ENCODE assay signal across 8 mouse cellular contexts in the genomic region with DNA sequence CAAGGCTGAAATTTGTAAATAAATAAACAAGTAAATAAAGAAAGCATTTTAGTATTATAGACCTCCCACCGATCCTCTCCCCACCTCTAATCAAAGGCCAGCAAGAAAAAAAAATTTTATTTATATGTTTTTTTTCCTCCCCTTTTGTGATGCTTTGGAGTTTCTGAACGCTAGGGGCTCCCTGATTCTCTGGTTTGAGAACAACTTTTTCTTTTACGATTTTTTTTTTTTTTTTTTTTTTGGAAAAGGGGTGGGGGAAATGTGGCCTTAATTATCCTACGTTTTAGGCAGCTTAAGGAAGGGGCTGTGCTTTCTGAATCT. TPM values are rescaled to one million over a fixed set of nuclear protein-coding genes. Genes with fewer than 3 reads are reported as not detected.
DNase-seq lines count a peak whose midpoint lies in the region; ATAC-seq and TF ChIP-seq lines count a peak whose summit lies in the region.

No protein-coding gene starts in this region.

- DNase-seq in left cerebral cortex, adult 2 months (ENCODE audit: extremely low spot score in 1 of 2, low spot score in 2 of 2): no peak
- no peak for DNase-seq in left cerebral cortex, adult 11 months (ENCODE audit: low spot score)
- peak; percentile 98 for DNase-seq in embryonic facial prominence, embryonic 14.5 days (ENCODE audit: low spot score)
- DNase-seq in frontal cortex, postnatal 14 days (ENCODE audit: low spot score in 2 of 2): no peak
- DNase-seq in layer of hippocampus, adult 9-11 months: no peak
- DNase-seq in urinary bladder, postnatal 25 days (ENCODE audit: low spot score): no peak

- peak overlapping the region; percentile 73 for H3K4me2 ChIP-seq in embryonic facial prominence, embryonic 14.5 days (ENCODE audit: low read depth, low read length)
- peak overlapping the region; percentile 74 for H3K4me2 ChIP-seq in intestine, embryonic 16.5 days (ENCODE audit: low read depth, low read length)
- H3K4me2 ChIP-seq in neural tube, embryonic 12.5 days (replicated peaks): peak overlapping the region; percentile 89

- peak overlapping the region; percentile 88 for H3K27ac ChIP-seq in left cerebral cortex, adult 2 months
- H3K27ac ChIP-seq in embryonic facial prominence, embryonic 14.5 days (replicated peaks; ENCODE audit: low read depth, low read length): peak overlapping the region; percentile 98
- peak overlapping the region; percentile 97 for H3K27ac ChIP-seq in intestine, embryonic 16.5 days (ENCODE audit: low read length)
- 0 out of 2 replicates have a peak overlapping the region, but pooled peaks have one; percentile 79 for H3K27ac ChIP-seq in neural tube, embryonic 12.5 days

- WGBS in embryonic facial prominence, embryonic 14.5 days: 3% methylated on average over 4 of the region's 4 CpGs
- 2% methylated on average over 4 of the region's 4 CpGs for WGBS in intestine, embryonic 16.5 days
- under 1% methylated on average over 4 of the region's 4 CpGs for WGBS in neural tube, embryonic 12.5 days

- H3K36me3 ChIP-seq in embryonic facial prominence, embryonic 14.5 days (ENCODE audit: control insufficient read depth, insufficient read depth, low read length): peaks cover 16% of the 10 kb centered on the region
- H3K36me3 ChIP-seq in intestine, embryonic 16.5 days (ENCODE audit: control insufficient read depth, insufficient read depth, low read length): no peaks in the 10 kb centered on the region
- no peaks in the 10 kb centered on the region for H3K36me3 ChIP-seq in neural tube, embryonic 12.5 days

- intact Hi-C loops in left cerebral cortex, adult 2 months (cut with DNase I): loop anchor here (1.0 kb wide), 1 partner anchor 757 kb away; no protein-coding TSS in a partner anchor

- H3K4me1 ChIP-seq in embryonic facial prominence, embryonic 14.5 days (ENCODE audit: control insufficient read depth, insufficient read depth, low read length): peaks cover 13% of the 10 kb centered on the region
- H3K4me1 ChIP-seq in intestine, embryonic 16.5 days (ENCODE audit: control insufficient read depth, insufficient read depth, low read length): peaks cover 9% of the 10 kb centered on the region; the same call in 1 of the 2 replicates
- peaks cover 16% of the 10 kb centered on the region for H3K4me1 ChIP-seq in neural tube, embryonic 12.5 days

- peak; percentile 67 for TF ChIP-seq CTCF in left cerebral cortex, adult 2 months (IDR thresholded peaks at IDR 0.05)

- no peaks in the 10 kb centered on the region for H3K9me3 ChIP-seq in embryonic facial prominence, embryonic 14.5 days (ENCODE audit: control insufficient read depth, low read length)
- H3K9me3 ChIP-seq in intestine, embryonic 16.5 days (ENCODE audit: control insufficient read depth, low read length): no peaks in the 10 kb centered on the region
- H3K9me3 ChIP-seq in neural tube, embryonic 12.5 days: no peaks in the 10 kb centered on the region

- no peak overlapping the region; the same call in 1 of the 2 replicates for H3K9ac ChIP-seq in embryonic facial prominence, embryonic 14.5 days (ENCODE audit: low read depth, low read length)
- peak overlapping the region; percentile 92 for H3K9ac ChIP-seq in intestine, embryonic 16.5 days (ENCODE audit: low read depth, low read length)
- H3K9ac ChIP-seq in neural tube, embryonic 12.5 days: peak overlapping the region; percentile 95; the same call in 1 of the 2 replicates

- H3K27me3 ChIP-seq in embryonic facial prominence, embryonic 14.5 days (replicated peaks; ENCODE audit: control insufficient read depth, insufficient read depth, low read length): no peaks in the 10 kb centered on the region
- no peaks in the 10 kb centered on the region for H3K27me3 ChIP-seq in intestine, embryonic 16.5 days (replicated peaks; ENCODE audit: control insufficient read depth, insufficient read depth, low read length)
- H3K27me3 ChIP-seq in neural tube, embryonic 12.5 days (replicated peaks): no peaks in the 10 kb centered on the region

- peak overlapping the region; percentile 81 for H3K4me3 ChIP-seq in left cerebral cortex, adult 2 months
- H3K4me3 ChIP-seq in embryonic facial prominence, embryonic 14.5 days (ENCODE audit: low read depth, low read length): peak overlapping the region; percentile 86
- peak overlapping the region; percentile 97 for H3K4me3 ChIP-seq in intestine, embryonic 16.5 days (ENCODE audit: low read length)
- peak overlapping the region; percentile 90 for H3K4me3 ChIP-seq in neural tube, embryonic 12.5 days

- no peak for ATAC-seq in embryonic facial prominence, embryonic 14.5 days (ENCODE audit: low read depth)
- ATAC-seq in intestine, embryonic 16.5 days: no peak
- ATAC-seq in neural tube, embryonic 12.5 days (ENCODE audit: low FRiP score, low read depth): no peak

RNA-seq across cellular contexts. Expression of gene Plpp3, which starts 0.2 kb away (rescaled TPM):
- 100 to 1,000 TPM; 153 to 180 TPM for total RNA-seq in left cerebral cortex, adult 2 months (2021)
- 107 and 123 TPM in 2 replicates for polyA plus RNA-seq in embryonic facial prominence, embryonic 14.5 days (2014; fragmentation: Nextera tagmentation; extraction: Ambion mirVana)
- 46.0 and 48.4 TPM in 2 replicates for polyA plus RNA-seq in intestine, embryonic 16.5 days (2015; fragmentation: Nextera tagmentation; extraction: Ambion mirVana)
- polyA plus RNA-seq in neural tube, embryonic 12.5 days (2016; fragmentation: Nextera tagmentation; extraction: Ambion mirVana): 55.7 and 57.7 TPM in 2 replicates

RNA-seq across cellular contexts. Expression of gene Prkaa2, which starts 47.2 kb away (rescaled TPM):
- total RNA-seq in left cerebral cortex, adult 2 months (2021): 10 to 100 TPM; 31.0 to 35.7 TPM
- 3.9 and 5.6 TPM in 2 replicates for polyA plus RNA-seq in embryonic facial prominence, embryonic 14.5 days (2014; fragmentation: Nextera tagmentation; extraction: Ambion mirVana)
- 6.3 and 7.2 TPM in 2 replicates for polyA plus RNA-seq in intestine, embryonic 16.5 days (2015; fragmentation: Nextera tagmentation; extraction: Ambion mirVana)
- 6.5 and 6.8 TPM in 2 replicates for polyA plus RNA-seq in neural tube, embryonic 12.5 days (2016; fragmentation: Nextera tagmentation; extraction: Ambion mirVana)
